Mouse (Mus musculus): Measurements from ENCODE around the gene Mast3.

- TF ChIP-seq CTCF (IDR thresholded peaks at IDR 0.05; ENCODE audit: insufficient read depth, low read length) = no peak
- no peak for TF ChIP-seq POLR2A (IDR thresholded peaks at IDR 0.05; ENCODE audit: borderline replicate concordance, extremely low read depth, low read depth, low read length)
These were observed 36.5 kb downstream of the Mast3 start for GRCm38 (mm10) chr8:70768231-70768776.
